Mouse (Mus musculus) retina, postnatal 1 day (tissue): ENCODE measurements around the gene Gm3417.
"Not testable (repeated sequence)": the region's sequence is repeated elsewhere in the genome, so short reads cannot be mapped to it uniquely, and the experiment has no call there.

Experiments
- DNase-seq: peaks from one replicate; pipeline ENCODE4 v3.0.0-alpha.2; 2012

Gene Gm3417

GRCm38 (mm10) chr17:14958686-14959327 is 19.8 kb downstream of the Gm3417 start:
- DNase-seq = no peak

- DNase-seq = no peak
These were observed 25.1 kb downstream of the Gm3417 start for GRCm38 (mm10) chr17:14953452-14953851.

- DNase-seq = no peak
These were observed 29.3 kb downstream of the Gm3417 start for GRCm38 (mm10) chr17:14949161-14949827.

- DNase-seq = no peak
These were observed 34.0 kb downstream of the Gm3417 start for GRCm38 (mm10) chr17:14944551-14944950.

GRCm38 (mm10) chr17:14943729-14944059 is 34.9 kb downstream of the Gm3417 start:
- no peak for DNase-seq

GRCm38 (mm10) chr17:14943009-14943728 is 35.4 kb downstream of the Gm3417 start, which contains the start of the genes Wdr27 and 1600012H06Rik:
Wdr27 (minus strand) TSS chr17:14943158.
1600012H06Rik (plus strand) TSS chr17:14943184.
- DNase-seq = peak; percentile 99

- DNase-seq = not testable (repeated sequence)
These were observed 36.4 kb downstream of the Gm3417 start for GRCm38 (mm10) chr17:14942181-14942580.

- DNase-seq = no peak
These were observed 42.6 kb downstream of the Gm3417 start for GRCm38 (mm10) chr17:14935841-14936605.

- DNase-seq = not testable (repeated sequence)
These were observed 43.3 kb downstream of the Gm3417 start for GRCm38 (mm10) chr17:14935280-14935679.

GRCm38 (mm10) chr17:14931469-14931868 is 47.1 kb downstream of the Gm3417 start:
- DNase-seq = no peak

GRCm38 (mm10) chr17:14930697-14931096 is 47.9 kb downstream of the Gm3417 start:
- DNase-seq = no peak

- no peak for DNase-seq
These were observed 50.0 kb downstream of the Gm3417 start for GRCm38 (mm10) chr17:14928631-14929030.

GRCm38 (mm10) chr17:14927644-14928218 is 50.9 kb downstream of the Gm3417 start:
- DNase-seq = no peak

- DNase-seq = no peak
These were observed 57.0 kb downstream of the Gm3417 start for GRCm38 (mm10) chr17:14921582-14921981.

GRCm38 (mm10) chr17:14917866-14918265 is 60.7 kb downstream of the Gm3417 start:
- no peak for DNase-seq

- no peak for DNase-seq
These were observed 64.2 kb downstream of the Gm3417 start for GRCm38 (mm10) chr17:14914401-14914800.
